Mouse (Mus musculus) thymus, adult 2 months (tissue): ENCODE data around the gene Cep85l.

Experiments used
- CTCF ChIP-seq: fragments of 200-500 bp; IDR thresholded peaks from 2 replicates; pipeline ENCODE4 v1.5.1; 2012; ENCODE audit warnings: mild to moderate bottlenecking, control low read depth, low read length, moderate library complexity, borderline replicate concordance; ENCODE audit not compliant: control insufficient read depth, poor library complexity, insufficient read depth; ENCODE audit errors: extremely low read depth
- POLR2A ChIP-seq: fragments of 200-500 bp; IDR thresholded peaks from 2 replicates; pipeline ENCODE4 v1.6.1; 2012; ENCODE audit warnings: mild to moderate bottlenecking, low read length, control low read depth, moderate library complexity; ENCODE audit not compliant: control insufficient read depth, poor library complexity, insufficient read depth; ENCODE audit errors: extremely low read depth

GRCm38 (mm10) chr10:53379709-53380106 lies at the start of gene Cep85l:
- TF ChIP-seq CTCF (no peak), POLR2A (0 out of 2 replicates have a peak, but pooled peaks have one; percentile 33)
